Mouse (Mus musculus): ENCODE results near the gene Cdkn1a. TPM values are rescaled to one million over a fixed set of nuclear protein-coding genes. Genes with fewer than 3 reads are reported as not detected.
"Not testable (repeated sequence)": the region's sequence is repeated elsewhere in the genome, so short reads cannot be mapped to it uniquely, and the experiment has no call there.

The Cdkn1a gene
- polyA plus RNA-seq, 1 experiment from 2014 or later: 292 TPM

GRCm38 (mm10) chr17:29062119-29063035, 28.4 kb upstream of the Cdkn1a start:
- Histone ChIP-seq H3K4me1 (ENCODE audit: control insufficient read depth, insufficient read depth, low read length) (peaks cover 13% of the 10 kb centered on the region), H3K4me3 (ENCODE audit: low read depth, low read length) (no peak overlapping the region), H3K27me3 (replicated peaks; ENCODE audit: control insufficient read depth, insufficient read depth, low read length) (no peaks in the 10 kb centered on the region), H3K4me2 (ENCODE audit: low read depth, low read length) (no peak overlapping the region), H3K9me3 (ENCODE audit: control insufficient read depth, low read length) (no peaks in the 10 kb centered on the region), H3K36me3 (ENCODE audit: control insufficient read depth, insufficient read depth, low read length) (no peaks in the 10 kb centered on the region), H3K27ac (replicated peaks; ENCODE audit: low read depth, low read length) (peak overlapping the region; percentile 35), H3K9ac (ENCODE audit: low read depth, low read length) (no peak overlapping the region)
- ATAC-seq (ENCODE audit: low read depth) (peak; percentile 28; the same call in 1 of the 2 replicates), DNase-seq (ENCODE audit: low spot score) (no peak)
- WGBS: 35% methylated on average over 12 of the region's 13 CpGs

DNA sequence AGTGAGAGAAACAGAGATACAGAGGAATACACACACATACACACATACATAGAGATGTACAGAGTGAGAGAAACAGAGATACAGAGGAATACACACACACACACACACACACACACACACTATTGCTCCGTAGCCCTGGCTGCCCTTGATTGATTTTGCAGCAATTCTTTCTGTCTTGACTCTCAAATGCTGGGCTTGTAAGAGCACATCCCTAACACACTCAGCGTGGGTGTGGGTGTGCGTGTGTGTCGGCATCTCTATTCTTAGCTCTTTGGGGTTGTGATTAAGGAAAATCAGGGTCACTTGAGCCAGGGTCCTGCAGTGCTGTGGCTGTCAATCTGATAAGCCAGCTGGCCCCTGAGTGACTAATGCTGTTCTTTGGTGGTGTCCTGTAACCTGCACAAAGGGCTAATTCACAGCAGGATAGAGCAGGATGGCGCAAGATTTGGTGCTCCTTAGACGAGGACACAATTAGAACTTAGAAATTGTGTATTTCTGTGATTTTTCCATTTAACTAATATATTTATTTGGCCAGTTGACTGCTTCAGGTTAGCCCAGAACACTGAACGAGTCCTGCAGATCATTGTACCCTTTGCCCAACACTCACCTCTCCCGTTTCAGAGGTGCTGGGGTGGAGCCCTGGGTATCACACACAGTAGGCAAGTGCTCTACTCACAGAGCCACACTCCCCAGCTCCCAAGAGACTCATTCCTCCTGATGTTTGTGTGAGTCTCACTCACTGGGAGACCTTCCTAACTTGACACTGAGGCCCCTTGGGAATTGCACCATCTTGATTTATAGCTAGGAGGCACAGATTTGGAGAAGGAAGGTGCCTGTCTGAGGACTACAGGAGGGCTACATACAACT, 27.4 kb upstream of the Cdkn1a start:
- DNase-seq (ENCODE audit: low spot score) (no peak), ATAC-seq (ENCODE audit: low read depth) (peak; percentile 35; the same call in 1 of the 2 replicates)
- H3K27ac ChIP-seq (replicated peaks; ENCODE audit: low read depth, low read length): no peak overlapping the region; the same call in 1 of the 2 replicates
- 46% methylated on average over 8 of the region's 8 CpGs for WGBS
- H3K4me2 ChIP-seq (ENCODE audit: low read depth, low read length): no peak overlapping the region
- no peak overlapping the region for H3K4me3 ChIP-seq (ENCODE audit: low read depth, low read length)
- H3K27me3 ChIP-seq (replicated peaks; ENCODE audit: control insufficient read depth, insufficient read depth, low read length): no peaks in the 10 kb centered on the region
- H3K36me3 ChIP-seq (ENCODE audit: control insufficient read depth, insufficient read depth, low read length): no peaks in the 10 kb centered on the region
- peaks cover 12% of the 10 kb centered on the region for H3K4me1 ChIP-seq (ENCODE audit: control insufficient read depth, insufficient read depth, low read length)
- no peaks in the 10 kb centered on the region for H3K9me3 ChIP-seq (ENCODE audit: control insufficient read depth, low read length)
- H3K9ac ChIP-seq (ENCODE audit: low read depth, low read length): no peak overlapping the region

DNA sequence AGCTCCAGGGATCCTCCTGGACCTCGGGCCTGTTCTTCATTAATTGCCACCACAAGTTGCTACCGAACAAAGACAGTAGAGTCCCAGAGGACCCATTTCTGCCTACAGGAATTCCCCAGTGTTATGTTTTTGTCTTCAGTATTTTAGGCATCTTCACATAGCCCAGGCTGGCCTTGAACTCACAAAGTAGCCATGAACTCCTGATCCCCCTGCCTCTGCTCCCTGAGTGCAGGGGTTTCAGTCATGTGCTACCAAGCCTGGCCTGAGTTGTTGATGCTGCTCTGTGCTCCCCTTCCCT, 26.8 kb upstream of the Cdkn1a start:
- H3K9ac ChIP-seq (ENCODE audit: low read depth, low read length): no peak overlapping the region
- H3K4me3 ChIP-seq (ENCODE audit: low read depth, low read length): no peak overlapping the region
- no peak for ATAC-seq (ENCODE audit: low read depth)
- H3K4me1 ChIP-seq (ENCODE audit: control insufficient read depth, insufficient read depth, low read length): peaks cover 12% of the 10 kb centered on the region
- no peak for DNase-seq (ENCODE audit: low spot score)
- H3K9me3 ChIP-seq (ENCODE audit: control insufficient read depth, low read length): no peaks in the 10 kb centered on the region
- H3K27ac ChIP-seq (replicated peaks; ENCODE audit: low read depth, low read length): no peak overlapping the region
- no peaks in the 10 kb centered on the region for H3K27me3 ChIP-seq (replicated peaks; ENCODE audit: control insufficient read depth, insufficient read depth, low read length)
- no peak overlapping the region for H3K4me2 ChIP-seq (ENCODE audit: low read depth, low read length)
- no peaks in the 10 kb centered on the region for H3K36me3 ChIP-seq (ENCODE audit: control insufficient read depth, insufficient read depth, low read length)
- 57% methylated on average over 2 of the region's 2 CpGs for WGBS

DNA sequence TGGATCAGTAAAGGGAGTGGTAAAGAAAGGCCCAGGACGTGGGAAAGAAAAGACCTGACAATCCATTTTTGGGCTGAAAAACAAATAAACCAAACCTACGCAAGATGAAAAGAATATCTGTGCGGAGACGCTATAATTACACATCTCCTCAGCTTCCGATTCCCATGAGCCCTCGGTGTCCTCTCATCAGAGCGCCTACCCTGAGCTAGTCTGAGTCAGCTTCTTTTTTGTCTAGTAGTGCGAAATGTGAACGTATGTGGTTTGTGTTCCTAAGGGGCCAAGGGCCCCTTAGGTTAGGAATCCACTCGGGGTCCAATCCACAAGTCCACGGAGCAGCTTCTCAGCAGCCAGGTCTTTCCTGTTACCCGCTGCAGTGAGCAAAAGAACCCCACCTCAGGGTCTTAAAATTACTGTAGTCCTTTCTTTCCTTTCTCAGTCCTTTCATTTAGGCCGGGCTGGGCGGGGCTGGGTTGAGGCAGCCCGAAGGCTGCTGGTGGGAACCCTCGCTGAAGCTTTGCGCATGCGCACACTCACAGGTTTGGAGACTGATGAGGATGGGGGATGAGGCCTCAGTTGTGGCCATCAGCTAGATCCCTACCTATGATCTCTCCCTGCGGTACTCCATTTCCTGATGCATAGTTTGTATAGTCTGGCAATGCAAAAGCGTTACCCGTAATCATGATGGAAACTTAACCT, 25.4 kb upstream of the Cdkn1a start:
- Histone ChIP-seq H3K27me3 (replicated peaks; ENCODE audit: control insufficient read depth, insufficient read depth, low read length) (no peaks in the 10 kb centered on the region), H3K36me3 (ENCODE audit: control insufficient read depth, insufficient read depth, low read length) (no peaks in the 10 kb centered on the region), H3K9ac (ENCODE audit: low read depth, low read length) (no peak overlapping the region), H3K4me2 (ENCODE audit: low read depth, low read length) (no peak overlapping the region), H3K27ac (replicated peaks; ENCODE audit: low read depth, low read length) (no peak overlapping the region), H3K9me3 (ENCODE audit: control insufficient read depth, low read length) (no peaks in the 10 kb centered on the region), H3K4me1 (ENCODE audit: control insufficient read depth, insufficient read depth, low read length) (peaks cover 17% of the 10 kb centered on the region; the same call in 1 of the 2 replicates), H3K4me3 (ENCODE audit: low read depth, low read length) (no peak overlapping the region)
- no peak for ATAC-seq (ENCODE audit: low read depth)
- DNase-seq (ENCODE audit: low spot score): no peak
- 69% methylated on average over 21 of the region's 21 CpGs for WGBS

- Histone ChIP-seq H3K36me3 (ENCODE audit: control insufficient read depth, insufficient read depth, low read length) (no peaks in the 10 kb centered on the region), H3K4me3 (ENCODE audit: low read depth, low read length) (no peak overlapping the region), H3K9ac (ENCODE audit: low read depth, low read length) (no peak overlapping the region), H3K4me2 (ENCODE audit: low read depth, low read length) (no peak overlapping the region), H3K27me3 (replicated peaks; ENCODE audit: control insufficient read depth, insufficient read depth, low read length) (no peaks in the 10 kb centered on the region), H3K9me3 (ENCODE audit: control insufficient read depth, low read length) (no peaks in the 10 kb centered on the region), H3K4me1 (ENCODE audit: control insufficient read depth, insufficient read depth, low read length) (peaks cover 17% of the 10 kb centered on the region; the same call in 1 of the 2 replicates), H3K27ac (replicated peaks; ENCODE audit: low read depth, low read length) (no peak overlapping the region)
- no peak for ATAC-seq (ENCODE audit: low read depth)
- DNase-seq (ENCODE audit: low spot score): no peak
- WGBS: 91% methylated on average over 3 of the region's 3 CpGs
These were observed 24.8 kb upstream of the Cdkn1a start for GRCm38 (mm10) chr17:29065971-29066370.

DNA sequence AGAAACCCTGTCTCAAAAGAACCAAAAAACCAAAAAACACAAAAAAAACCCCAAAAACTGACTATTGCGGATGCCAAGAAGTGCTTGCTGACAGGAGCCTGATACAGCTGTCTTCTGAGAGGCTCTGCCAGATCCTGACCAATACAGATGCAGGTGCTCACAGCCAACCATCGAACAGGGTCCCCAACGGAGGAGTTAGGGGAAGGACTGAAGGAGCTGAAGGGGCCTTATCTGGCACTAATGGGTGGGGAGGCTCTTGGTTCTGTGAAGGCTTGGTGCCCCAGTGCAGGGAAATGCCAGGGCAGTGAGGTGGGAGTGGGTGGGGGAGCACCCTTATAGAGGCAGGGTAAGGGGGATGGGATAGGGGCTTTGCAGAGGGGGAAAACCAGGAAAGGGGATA, 23.4 kb upstream of the Cdkn1a start:
- not testable (repeated sequence) for ATAC-seq (ENCODE audit: low read depth); H3K4me2 ChIP-seq (ENCODE audit: low read depth, low read length); H3K9me3 ChIP-seq (ENCODE audit: control insufficient read depth, low read length); H3K36me3 ChIP-seq (ENCODE audit: control insufficient read depth, insufficient read depth, low read length); H3K27ac ChIP-seq (replicated peaks; ENCODE audit: low read depth, low read length); DNase-seq (ENCODE audit: low spot score); H3K4me3 ChIP-seq (ENCODE audit: low read depth, low read length); H3K9ac ChIP-seq (ENCODE audit: low read depth, low read length); H3K27me3 ChIP-seq (replicated peaks; ENCODE audit: control insufficient read depth, insufficient read depth, low read length)
- peaks cover 13% of the 10 kb centered on the region; the same call in 1 of the 2 replicates for H3K4me1 ChIP-seq (ENCODE audit: control insufficient read depth, insufficient read depth, low read length)
- WGBS: 82% methylated on average over 3 of the region's 3 CpGs

GRCm38 (mm10) chr17:29067847-29068246, 22.9 kb upstream of the Cdkn1a start:
- H3K4me3 ChIP-seq (ENCODE audit: low read depth, low read length): no peak overlapping the region
- no peak overlapping the region for H3K9ac ChIP-seq (ENCODE audit: low read depth, low read length)
- H3K4me2 ChIP-seq (ENCODE audit: low read depth, low read length): no peak overlapping the region
- no peak overlapping the region for H3K27ac ChIP-seq (replicated peaks; ENCODE audit: low read depth, low read length)
- no peaks in the 10 kb centered on the region for H3K9me3 ChIP-seq (ENCODE audit: control insufficient read depth, low read length)
- DNase-seq (ENCODE audit: low spot score) (no peak), ATAC-seq (ENCODE audit: low read depth) (no peak)
- H3K4me1 ChIP-seq (ENCODE audit: control insufficient read depth, insufficient read depth, low read length): peaks cover 11% of the 10 kb centered on the region; the same call in 1 of the 2 replicates
- WGBS: 48% methylated on average over 5 of the region's 5 CpGs
- H3K27me3 ChIP-seq (replicated peaks; ENCODE audit: control insufficient read depth, insufficient read depth, low read length): no peaks in the 10 kb centered on the region
- H3K36me3 ChIP-seq (ENCODE audit: control insufficient read depth, insufficient read depth, low read length): no peaks in the 10 kb centered on the region

GRCm38 (mm10) chr17:29069063-29069462, 21.7 kb upstream of the Cdkn1a start:
- no peak overlapping the region for H3K9ac ChIP-seq (ENCODE audit: low read depth, low read length)

More at GRCm38 (mm10) chr17:29069063-29069462, 21.7 kb upstream of the Cdkn1a start:
- Histone ChIP-seq H3K27me3 (replicated peaks; ENCODE audit: control insufficient read depth, insufficient read depth, low read length) (no peaks in the 10 kb centered on the region), H3K36me3 (ENCODE audit: control insufficient read depth, insufficient read depth, low read length) (no peaks in the 10 kb centered on the region), H3K4me3 (ENCODE audit: low read depth, low read length) (no peak overlapping the region), H3K27ac (replicated peaks; ENCODE audit: low read depth, low read length) (0 out of 2 replicates have a peak overlapping the region, but pooled peaks have one; percentile 33), H3K4me2 (ENCODE audit: low read depth, low read length) (no peak overlapping the region), H3K4me1 (ENCODE audit: control insufficient read depth, insufficient read depth, low read length) (peaks cover 11% of the 10 kb centered on the region; the same call in 1 of the 2 replicates), H3K9me3 (ENCODE audit: control insufficient read depth, low read length) (no peaks in the 10 kb centered on the region)
- no peak for ATAC-seq (ENCODE audit: low read depth)
- DNase-seq (ENCODE audit: low spot score): no peak
- 59% methylated on average over 10 of the region's 10 CpGs for WGBS
